Comparison of ENCODE assay signal across 16 mouse cellular contexts in the genomic region with DNA sequence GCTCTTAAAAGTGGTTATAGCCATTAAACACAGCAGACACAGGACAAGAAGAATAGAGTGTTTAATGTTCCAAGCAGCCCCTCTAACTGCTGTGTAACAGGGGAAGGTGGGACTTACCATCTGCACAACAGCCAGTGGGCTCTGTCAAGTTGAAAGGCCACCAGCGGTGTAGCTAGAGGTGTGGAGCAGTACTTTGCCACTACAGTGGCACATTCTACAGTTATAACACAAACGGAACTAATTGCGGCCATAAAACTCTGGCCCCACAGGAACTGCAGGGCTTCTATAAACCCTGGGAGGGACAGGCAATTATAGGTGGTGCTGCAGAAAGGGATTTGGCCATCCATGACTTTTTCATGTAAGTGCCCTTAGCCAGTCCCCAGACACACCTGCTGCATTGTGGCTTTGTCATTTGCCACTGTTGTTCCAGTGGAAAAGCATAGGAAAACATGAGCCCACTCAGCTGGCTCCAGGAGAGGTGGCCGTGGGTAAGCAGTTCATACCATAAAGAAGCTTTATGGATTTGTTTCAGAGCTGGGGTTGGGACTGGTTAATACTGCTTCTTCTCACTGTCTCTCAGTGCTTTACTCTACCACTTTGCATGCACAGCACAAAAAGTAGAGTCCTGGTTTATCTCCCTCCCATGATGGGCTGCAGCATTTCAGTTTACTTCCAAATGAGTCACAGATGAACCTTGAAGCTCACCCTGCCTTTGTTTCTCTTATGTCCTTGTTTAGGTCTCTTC.
"Had no signal": no experiment of that assay in that cellular context is flagged by ENCODE, and none has a peak within 500 bp of the region (broad histone marks: within the 10 kb centered on the region; RNA-seq: fewer than 3 reads in every experiment).

No protein-coding gene starts in this region.

- H3K9me3 ChIP-seq: liver, embryonic 13.5 days; lung, embryonic 15.5 days; midbrain, embryonic 15.5 days had no signal

- H3K36me3 ChIP-seq: liver, embryonic 13.5 days; lung, embryonic 15.5 days; midbrain, embryonic 15.5 days had no signal

- H3K4me3 ChIP-seq: layer of hippocampus, adult 2 months; liver, embryonic 13.5 days; lung, embryonic 15.5 days; megakaryocyte, embryonic 14.5 days; midbrain, embryonic 15.5 days had no signal

- DNase-seq: kidney, adult 9 months; kidney, postnatal 36 days; left cerebral cortex, postnatal 4 days; liver; liver, embryonic 13.5 days; liver, postnatal 0 days; lung, postnatal 14 days; thymus, postnatal 4 days had no signal

- ATAC-seq: liver, postnatal 0 days; midbrain, embryonic 15.5 days had no signal

- H3K27me3 ChIP-seq: liver, embryonic 13.5 days; lung, embryonic 15.5 days; megakaryocyte, embryonic 14.5 days; midbrain, embryonic 15.5 days had no signal

- H3K4me2 ChIP-seq: liver, embryonic 13.5 days; lung, embryonic 15.5 days; midbrain, embryonic 11.5 days; midbrain, embryonic 15.5 days had no signal

- H3K27ac ChIP-seq: kidney, postnatal 0 days; layer of hippocampus, adult 2 months; liver, embryonic 13.5 days; lung, embryonic 15.5 days; macrophage; midbrain, embryonic 15.5 days; stomach, postnatal 0 days had no signal

- H3K9ac ChIP-seq: liver, embryonic 13.5 days; liver, postnatal 0 days; lung, embryonic 15.5 days; midbrain, embryonic 15.5 days had no signal

- H3K4me1 ChIP-seq: liver, embryonic 13.5 days; lung, embryonic 15.5 days; megakaryocyte, embryonic 14.5 days; midbrain, embryonic 15.5 days had no signal
